Mouse (Mus musculus) liver, embryonic 14.5 days (tissue): ENCODE measurements around the gene E2f6. TPM values are rescaled to one million over a fixed set of nuclear protein-coding genes. Genes with fewer than 3 reads are reported as not detected.

ENCODE experiments used
- ATAC-seq: fragments of 200-750 bp; cut with Nextera tagmentation; 2 replicates; pipeline ENCODE4 v1.8.0; 2017; ENCODE audit warnings: moderate number of reproducible peaks, mild to moderate bottlenecking, moderate library complexity; ENCODE audit not compliant: insufficient read depth
- DNase-seq, 3 experiments: peaks; one replicate each; pipeline ENCODE4 v3.0.0-alpha.2; 2012 to 2013; ENCODE audit warnings: low read depth in 3 of 3, low spot score in 3 of 3
- H3K27ac ChIP-seq: fragments of 300-500 bp; sonication (generic); 2 replicates; pipeline ENCODE4 v1.5.1; 2014; ENCODE audit warnings: moderate library complexity, mild to moderate bottlenecking, control low read depth, inconsistent platforms
- H3K27me3 ChIP-seq: fragments of 300-500 bp; sonication (generic); 2 replicates; pipeline ENCODE4 v1.6.1; 2014; ENCODE audit warnings: mild to moderate bottlenecking, low read length, moderate library complexity; ENCODE audit not compliant: control insufficient read depth, insufficient read depth
- H3K36me3 ChIP-seq: fragments of 300-500 bp; sonication (generic); replicated peaks from 2 replicates; pipeline ENCODE4 v1.6.1; 2014; ENCODE audit warnings: low read depth; ENCODE audit not compliant: control insufficient read depth, insufficient read depth
- H3K4me1 ChIP-seq, 2 experiments: fragments of 200-500 bp in 1 of 2; fragments of 300-500 bp in 1 of 2; sonication (generic) in 1 of 2; replicated peaks; 2 replicates each; pipeline ENCODE4 v1.6.1; 2012 to 2014; ENCODE audit warnings: antibody characterized with exemption in 1 of 2, inconsistent platforms in 1 of 2, low read length in 1 of 2; ENCODE audit not compliant: control insufficient read depth in 2 of 2, insufficient read depth in 2 of 2
- H3K4me2 ChIP-seq: fragments of 300-500 bp; sonication (generic); 2 replicates; pipeline ENCODE4 v1.6.1; 2014; ENCODE audit warnings: low read depth, mild to moderate bottlenecking, control low read depth, moderate library complexity
- H3K4me3 ChIP-seq, 2 experiments: fragments of 200-500 bp in 1 of 2; fragments of 300-500 bp in 1 of 2; sonication (generic) in 1 of 2; 2 replicates each; pipeline ENCODE4 v1.5.1; 2012 to 2014; ENCODE audit warnings: low read depth in 2 of 2, low read length in 2 of 2, mild to moderate bottlenecking in 2 of 2, control low read depth in 1 of 2, inconsistent platforms in 1 of 2, moderate library complexity in 1 of 2; ENCODE audit not compliant: insufficient read depth in 1 of 2
- H3K9ac ChIP-seq: fragments of 300-500 bp; sonication (generic); replicated peaks from 2 replicates; pipeline ENCODE4 v1.6.1; 2014; ENCODE audit warnings: mild to moderate bottlenecking, control low read depth, moderate library complexity
- H3K9me3 ChIP-seq: fragments of 300-500 bp; sonication (generic); 2 replicates; pipeline ENCODE4 v1.6.1; 2016; ENCODE audit warnings: low read length, mixed read lengths; ENCODE audit not compliant: control insufficient read depth
- CTCF ChIP-seq: IDR thresholded peaks from 2 replicates; pipeline ENCODE4 v1.5.1; 2016; ENCODE audit warnings: antibody characterized with exemption, low read depth, control low read depth
- EP300 ChIP-seq: IDR thresholded peaks from 2 replicates; pipeline ENCODE4 v1.6.1; 2016; ENCODE audit warnings: antibody characterized with exemption, low read depth
- WGBS: fragments of 180-500 bp; shearing (Covaris S2); extraction: QIAGEN DNeasy Blood & Tissue Kit; methylation state at CpG from one replicate; pipeline ENCODE4 v1.1.7; 2014; ENCODE audit not compliant: insufficient replicate concordance; 5-methylcytosine and 5-hydroxymethylcytosine counted together
- polyA plus RNA-seq, 2 experiments: library from polyadenylated mRNA; depleted of rRNA in 1 of 2; stranded (reverse) in 1 of 2; unstranded in 1 of 2; fragments of >200 nt; fragmentation: Nextera tagmentation in 1 of 2; extraction: Ambion mirVana in 1 of 2; gene quantifications; 2 replicates each; pipeline versions ENCODE4 v1.2.1 to v1.2.3; 2012 to 2014

E2f6 gene
- polyA plus RNA-seq, 2 experiments: 14.3 to 15.5 TPM

DNA sequence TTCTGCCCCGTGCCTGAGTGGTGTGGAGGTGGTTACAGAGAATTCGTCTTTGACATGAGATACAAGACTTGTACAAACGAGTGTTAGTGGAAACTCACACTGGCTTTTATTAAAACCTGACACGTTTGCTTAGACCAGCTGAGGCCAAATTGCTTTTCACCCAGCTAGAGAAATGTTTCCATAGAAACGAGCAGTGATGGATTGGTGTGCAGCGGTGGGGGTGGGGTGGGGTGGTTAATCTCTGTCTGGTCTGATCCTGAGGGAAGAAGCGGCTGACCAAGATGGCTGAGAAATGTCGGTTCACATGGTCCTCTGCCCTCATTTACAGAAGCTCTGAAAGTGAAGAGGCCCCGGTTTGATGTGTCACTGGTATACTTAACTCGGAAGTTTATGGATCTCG is 7.8 kb downstream of the E2f6 start:
- Histone ChIP-seq H3K36me3 (peaks cover 24% of the 10 kb centered on the region), H3K4me1 (peaks cover 0 to 3% of the 10 kb centered on the region in 2 experiments; a peak in 1 of 4 replicates), H3K4me2 (no peak overlapping the region), H3K9ac (no peak overlapping the region), H3K4me3 (no peak overlapping the region), H3K9me3 (no peaks in the 10 kb centered on the region), H3K27me3 (no peaks in the 10 kb centered on the region), H3K27ac (no peak overlapping the region)
- TF ChIP-seq EP300 (no peak), CTCF (no peak)
- no peak for ATAC-seq
- WGBS: 75% methylated on average over 11 of the region's 11 CpGs
- no peak for DNase-seq

DNA sequence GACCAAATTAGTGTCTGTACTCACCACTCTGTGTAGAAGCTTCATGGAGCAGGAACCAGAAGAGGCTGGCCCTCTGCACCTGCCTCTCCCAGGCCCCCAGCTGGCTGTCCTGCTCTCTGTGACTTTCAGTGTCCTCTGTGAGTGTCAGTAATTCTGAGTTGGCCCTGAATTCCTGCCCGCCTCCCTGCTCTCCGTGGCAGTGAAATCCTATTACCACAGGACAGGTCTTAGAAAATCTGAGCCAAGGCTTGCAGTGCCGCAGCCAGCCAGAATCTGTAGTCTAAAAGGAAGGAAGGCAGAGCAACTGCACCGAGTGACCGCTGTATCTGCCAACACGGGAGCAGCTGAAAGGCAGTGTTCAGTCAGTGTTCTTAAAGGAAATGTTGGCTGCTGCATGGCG is 10.0 kb downstream of the E2f6 start:
- H3K27me3 ChIP-seq: no peaks in the 10 kb centered on the region
- H3K4me1 ChIP-seq: peaks cover 0 to 3% of the 10 kb centered on the region in 2 experiments; a peak in 1 of 4 replicates
- DNase-seq (no peak), ATAC-seq (no peak)
- H3K36me3 ChIP-seq: peaks cover 26% of the 10 kb centered on the region
- no peak overlapping the region for H3K27ac ChIP-seq
- WGBS: 75% methylated on average over 7 of the region's 7 CpGs
- no peak overlapping the region for H3K9ac ChIP-seq
- no peaks in the 10 kb centered on the region for H3K9me3 ChIP-seq
- H3K4me3 ChIP-seq: no peak overlapping the region
- no peak overlapping the region for H3K4me2 ChIP-seq
- TF ChIP-seq EP300: no peak
- TF ChIP-seq CTCF: no peak

GRCm38 (mm10) chr12:16822181-16822734 is 11.5 kb downstream of the E2f6 start:
- WGBS: 79% methylated on average over 10 of the region's 10 CpGs
- Histone ChIP-seq H3K27me3 (no peaks in the 10 kb centered on the region), H3K9me3 (no peaks in the 10 kb centered on the region), H3K4me2 (no peak overlapping the region), H3K4me3 (no peak overlapping the region), H3K9ac (no peak overlapping the region), H3K36me3 (peaks cover 23% of the 10 kb centered on the region), H3K4me1 (no peaks in the 10 kb centered on the region), H3K27ac (no peak overlapping the region)
- DNase-seq (no peak), ATAC-seq (no peak)
- TF ChIP-seq CTCF (no peak), EP300 (no peak)

- no peak for DNase-seq
- Histone ChIP-seq H3K27ac (no peak overlapping the region), H3K4me2 (no peak overlapping the region), H3K4me3 (no peak overlapping the region), H3K4me1 (no peaks in the 10 kb centered on the region), H3K27me3 (no peaks in the 10 kb centered on the region), H3K9ac (no peak overlapping the region), H3K36me3 (peaks cover 21% of the 10 kb centered on the region), H3K9me3 (no peaks in the 10 kb centered on the region)
- WGBS: 85% methylated on average over 1 of the region's 1 CpGs
- no peak for TF ChIP-seq EP300
- no peak for TF ChIP-seq CTCF
- no peak for ATAC-seq
Observed at GRCm38 (mm10) chr12:16823701-16824100, 12.9 kb downstream of the E2f6 start.

- no peaks in the 10 kb centered on the region for H3K4me1 ChIP-seq
- 19% methylated on average over 6 of the region's 6 CpGs for WGBS
- no peak overlapping the region for H3K27ac ChIP-seq
- no peak overlapping the region for H3K9ac ChIP-seq
- no peak for DNase-seq
- TF ChIP-seq CTCF: peak; percentile 54
- no peak for TF ChIP-seq EP300
- H3K36me3 ChIP-seq: 0 out of 2 replicates have a peak, but pooled peaks cover 3% of the 10 kb centered on the region
- H3K4me2 ChIP-seq: no peak overlapping the region
- H3K27me3 ChIP-seq: no peaks in the 10 kb centered on the region
- no peak overlapping the region for H3K4me3 ChIP-seq
- no peak for ATAC-seq
- H3K9me3 ChIP-seq: no peaks in the 10 kb centered on the region
Observed at GRCm38 (mm10) chr12:16828505-16828904, 17.7 kb downstream of the E2f6 start.
